Mouse (Mus musculus): ENCODE results near the gene Bmt2.

GRCm38 (mm10) chr6:13658016-13658415, 19.8 kb downstream of the Bmt2 start:
- TF ChIP-seq POLR2A (IDR thresholded peaks at IDR 0.05; ENCODE audit: insufficient read length, low read depth) = no peak
- TF ChIP-seq POLR2AphosphoS2 (IDR thresholded peaks at IDR 0.05; ENCODE audit: insufficient read length, low read depth) = no peak
- TF ChIP-seq MAX (IDR thresholded peaks at IDR 0.05; ENCODE audit: low read depth) = no peak
- no peak for TF ChIP-seq USF1 (IDR thresholded peaks at IDR 0.05; ENCODE audit: low read depth)
- no peak for TF ChIP-seq E2F4 (IDR thresholded peaks at IDR 0.05; ENCODE audit: insufficient read depth)
- no peak for TF ChIP-seq MYOD1 (IDR thresholded peaks at IDR 0.05; ENCODE audit: control insufficient read depth in 1 of 3, insufficient read length in 2 of 3, low read depth in 2 of 3)
- TF ChIP-seq SRF (IDR thresholded peaks at IDR 0.05; ENCODE audit: control insufficient read depth, insufficient read length, low read depth) = no peak
- no peak for TF ChIP-seq CEBPB (IDR thresholded peaks at IDR 0.05; ENCODE audit: insufficient read depth, poor library complexity, severe bottlenecking)
- no peak for TF ChIP-seq TCF12 (IDR thresholded peaks at IDR 0.05; ENCODE audit: insufficient read depth, poor library complexity, severe bottlenecking)

Measured in myocyte (in vitro differentiated cells).